Mouse (Mus musculus): Measurements from ENCODE around the gene Sap30bp. TPM values are rescaled to one million over a fixed set of nuclear protein-coding genes. Genes with fewer than 3 reads are reported as not detected.

Gene Sap30bp
- polyA plus RNA-seq, 1 experiment from 2014 or later = 35.8 TPM

DNA sequence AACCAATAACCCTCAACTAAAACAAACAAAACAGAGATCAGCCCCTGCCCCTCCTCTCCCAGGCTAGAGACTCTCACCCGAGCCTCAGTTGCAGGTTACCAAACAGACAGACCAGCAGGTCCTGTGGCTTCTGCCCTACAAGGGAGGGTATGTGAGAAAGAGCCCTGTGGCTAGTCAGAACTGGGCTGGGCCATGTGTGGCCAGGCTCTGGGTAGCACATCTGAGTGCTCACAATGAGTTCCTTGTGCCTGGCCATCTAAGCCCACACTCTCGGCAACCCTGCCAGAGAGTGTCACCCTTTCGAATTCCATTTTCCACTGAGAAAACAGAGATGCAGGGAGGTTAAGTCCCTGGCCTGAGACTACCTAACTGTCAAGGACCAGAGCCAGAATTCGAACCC lies 59.0 kb downstream of the Sap30bp start:
- 63% methylated on average over 4 of the region's 4 CpGs for WGBS
- no peak for ATAC-seq (ENCODE audit: insufficient number of reproducible peaks, insufficient read depth, low FRiP score, low read depth)

GRCm38 (mm10) chr11:115995256-115995655 lies 62.2 kb downstream of the Sap30bp start:
- Histone ChIP-seq H3K4me2 (replicated peaks; ENCODE audit: low read depth, low read length) (no peak overlapping the region), H3K4me1 (ENCODE audit: control insufficient read depth, insufficient read depth, low read length) (no peaks in the 10 kb centered on the region), H3K9ac (replicated peaks; ENCODE audit: low read depth, low read length) (no peak overlapping the region), H3K4me3 (ENCODE audit: low read depth, low read length) (no peak overlapping the region), H3K36me3 (ENCODE audit: control insufficient read depth, insufficient read depth, low read length) (no peaks in the 10 kb centered on the region), H3K9me3 (ENCODE audit: control insufficient read depth, low read depth, low read length) (no peaks in the 10 kb centered on the region), H3K27ac (ENCODE audit: low read length) (no peak overlapping the region), H3K27me3 (ENCODE audit: control insufficient read depth, insufficient read depth, low read length) (no peaks in the 10 kb centered on the region)
- WGBS = 89% methylated on average over 3 of the region's 3 CpGs
- no peak for ATAC-seq (ENCODE audit: insufficient number of reproducible peaks, insufficient read depth, low FRiP score, low read depth)

More for the DNA sequence above, 59.0 kb downstream of the Sap30bp start:
- H3K27me3 ChIP-seq (ENCODE audit: control insufficient read depth, insufficient read depth, low read length) = no peaks in the 10 kb centered on the region
- H3K4me1 ChIP-seq (ENCODE audit: control insufficient read depth, insufficient read depth, low read length) = no peaks in the 10 kb centered on the region
- H3K36me3 ChIP-seq (ENCODE audit: control insufficient read depth, insufficient read depth, low read length) = no peaks in the 10 kb centered on the region
- H3K9me3 ChIP-seq (ENCODE audit: control insufficient read depth, low read depth, low read length) = no peaks in the 10 kb centered on the region
- H3K9ac ChIP-seq (replicated peaks; ENCODE audit: low read depth, low read length) = no peak overlapping the region
- no peak overlapping the region for H3K27ac ChIP-seq (ENCODE audit: low read length)
- H3K4me2 ChIP-seq (replicated peaks; ENCODE audit: low read depth, low read length) = no peak overlapping the region
- no peak overlapping the region for H3K4me3 ChIP-seq (ENCODE audit: low read depth, low read length)

- H3K9ac ChIP-seq (replicated peaks; ENCODE audit: low read depth, low read length) = no peak overlapping the region
- no peak overlapping the region for H3K4me3 ChIP-seq (ENCODE audit: low read depth, low read length)
- no peak overlapping the region for H3K4me2 ChIP-seq (replicated peaks; ENCODE audit: low read depth, low read length)
- no peaks in the 10 kb centered on the region for H3K36me3 ChIP-seq (ENCODE audit: control insufficient read depth, insufficient read depth, low read length)
- no peak for ATAC-seq (ENCODE audit: insufficient number of reproducible peaks, insufficient read depth, low FRiP score, low read depth)
- WGBS = 77% methylated on average over 4 of the region's 4 CpGs
- no peaks in the 10 kb centered on the region for H3K9me3 ChIP-seq (ENCODE audit: control insufficient read depth, low read depth, low read length)
- no peaks in the 10 kb centered on the region for H3K4me1 ChIP-seq (ENCODE audit: control insufficient read depth, insufficient read depth, low read length)
- no peak overlapping the region for H3K27ac ChIP-seq (ENCODE audit: low read length)
- H3K27me3 ChIP-seq (ENCODE audit: control insufficient read depth, insufficient read depth, low read length) = no peaks in the 10 kb centered on the region
These were observed 64.0 kb downstream of the Sap30bp start for GRCm38 (mm10) chr11:115997047-115997446.

DNA sequence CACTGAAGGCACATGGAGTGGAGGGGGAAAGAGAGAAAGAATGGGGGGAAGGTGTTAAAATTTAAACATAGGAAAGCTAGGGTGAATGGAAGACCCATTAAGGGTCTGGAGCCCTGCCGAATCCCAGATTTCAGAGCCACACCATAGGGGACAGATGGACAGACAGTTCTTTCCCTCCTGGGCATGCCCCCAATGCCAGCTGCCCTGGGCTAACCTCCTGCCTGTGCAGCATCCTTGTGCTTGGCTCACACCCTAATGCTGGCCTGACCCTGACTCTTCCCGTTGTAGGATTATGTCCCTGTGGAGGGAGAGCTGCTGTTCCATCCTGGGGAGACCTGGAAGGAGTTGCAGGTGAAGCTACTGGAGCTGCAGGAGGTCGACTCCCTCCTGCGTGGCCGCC lies 64.6 kb downstream of the Sap30bp start:
- H3K27me3 ChIP-seq (ENCODE audit: control insufficient read depth, insufficient read depth, low read length) = no peaks in the 10 kb centered on the region
- WGBS = 59% methylated on average over 5 of the region's 5 CpGs
- no peak overlapping the region for H3K9ac ChIP-seq (replicated peaks; ENCODE audit: low read depth, low read length)
- no peak for ATAC-seq (ENCODE audit: insufficient number of reproducible peaks, insufficient read depth, low FRiP score, low read depth)
- no peak overlapping the region for H3K4me2 ChIP-seq (replicated peaks; ENCODE audit: low read depth, low read length)
- no peaks in the 10 kb centered on the region for H3K36me3 ChIP-seq (ENCODE audit: control insufficient read depth, insufficient read depth, low read length)
- H3K4me1 ChIP-seq (ENCODE audit: control insufficient read depth, insufficient read depth, low read length) = no peaks in the 10 kb centered on the region
- no peak overlapping the region for H3K4me3 ChIP-seq (ENCODE audit: low read depth, low read length)
- H3K27ac ChIP-seq (ENCODE audit: low read length) = no peak overlapping the region
- H3K9me3 ChIP-seq (ENCODE audit: control insufficient read depth, low read depth, low read length) = no peaks in the 10 kb centered on the region

DNA sequence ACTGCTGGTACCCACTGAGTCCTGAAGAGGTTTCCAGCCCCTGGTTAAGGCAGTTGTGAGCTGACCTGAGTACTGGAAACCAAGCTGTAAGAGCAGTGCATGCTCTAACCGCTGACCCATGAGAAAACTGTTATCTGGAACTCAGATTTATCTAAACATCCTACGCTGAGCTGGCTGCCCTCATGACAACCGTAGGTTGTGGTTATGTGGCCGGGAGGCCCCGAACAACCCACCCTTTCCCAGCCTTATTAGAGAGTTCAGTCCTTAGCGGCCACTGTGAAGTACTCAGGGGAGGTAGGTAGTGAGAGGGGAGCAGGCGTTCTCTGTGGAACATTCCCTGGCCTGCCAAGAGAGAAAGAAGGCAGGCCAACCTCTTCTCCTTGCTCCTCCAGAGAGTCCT lies 65.9 kb downstream of the Sap30bp start:
- no peaks in the 10 kb centered on the region for H3K27me3 ChIP-seq (ENCODE audit: control insufficient read depth, insufficient read depth, low read length)
- ATAC-seq (ENCODE audit: insufficient number of reproducible peaks, insufficient read depth, low FRiP score, low read depth) = no peak
- H3K36me3 ChIP-seq (ENCODE audit: control insufficient read depth, insufficient read depth, low read length) = no peaks in the 10 kb centered on the region
- no peaks in the 10 kb centered on the region for H3K4me1 ChIP-seq (ENCODE audit: control insufficient read depth, insufficient read depth, low read length)
- H3K4me2 ChIP-seq (replicated peaks; ENCODE audit: low read depth, low read length) = no peak overlapping the region
- no peak overlapping the region for H3K9ac ChIP-seq (replicated peaks; ENCODE audit: low read depth, low read length)
- no peak overlapping the region for H3K4me3 ChIP-seq (ENCODE audit: low read depth, low read length)
- H3K9me3 ChIP-seq (ENCODE audit: control insufficient read depth, low read depth, low read length) = no peaks in the 10 kb centered on the region; the same call in 1 of the 2 replicates
- H3K27ac ChIP-seq (ENCODE audit: low read length) = no peak overlapping the region
- 55% methylated on average over 7 of the region's 7 CpGs for WGBS

DNA sequence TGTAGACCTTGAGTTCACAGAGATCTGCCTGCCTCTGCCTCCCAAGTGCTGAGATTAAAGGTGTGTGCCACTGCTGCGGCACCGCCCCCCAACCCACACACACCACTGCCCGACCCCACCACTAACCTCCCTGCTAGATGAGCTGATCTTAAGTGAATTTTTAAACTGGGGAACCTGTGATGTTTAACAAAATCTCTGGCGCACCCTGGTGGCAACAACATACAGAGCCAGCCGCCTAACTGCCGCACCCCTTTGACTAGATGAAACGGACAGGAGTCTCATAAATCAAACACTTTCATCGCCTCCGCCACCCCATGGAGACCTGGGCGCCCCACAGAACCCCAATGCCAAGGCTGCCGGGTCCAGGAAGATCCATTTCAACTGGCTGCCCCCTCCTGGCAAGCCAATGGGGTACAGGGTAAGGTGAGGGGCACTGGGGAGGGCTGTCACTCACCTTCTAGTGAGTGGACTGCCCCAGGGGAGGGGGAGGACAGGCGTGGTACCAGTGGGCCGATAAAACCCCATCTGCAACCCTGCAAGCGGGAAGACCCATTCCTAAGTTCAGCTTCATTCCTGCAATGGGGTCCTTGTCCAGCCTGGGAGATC lies 66.6 kb downstream of the Sap30bp start:
- no peaks in the 10 kb centered on the region; the same call in 1 of the 2 replicates for H3K9me3 ChIP-seq (ENCODE audit: control insufficient read depth, low read depth, low read length)
- no peaks in the 10 kb centered on the region for H3K4me1 ChIP-seq (ENCODE audit: control insufficient read depth, insufficient read depth, low read length)
- no peak overlapping the region for H3K9ac ChIP-seq (replicated peaks; ENCODE audit: low read depth, low read length)
- no peak for ATAC-seq (ENCODE audit: insufficient number of reproducible peaks, insufficient read depth, low FRiP score, low read depth)
- no peak overlapping the region for H3K4me3 ChIP-seq (ENCODE audit: low read depth, low read length)
- 16% methylated on average over 14 of the region's 14 CpGs for WGBS
- H3K27me3 ChIP-seq (ENCODE audit: control insufficient read depth, insufficient read depth, low read length) = no peaks in the 10 kb centered on the region
- H3K36me3 ChIP-seq (ENCODE audit: control insufficient read depth, insufficient read depth, low read length) = no peaks in the 10 kb centered on the region
- H3K27ac ChIP-seq (ENCODE audit: low read length) = no peak overlapping the region
- no peak overlapping the region for H3K4me2 ChIP-seq (replicated peaks; ENCODE audit: low read depth, low read length)

GRCm38 (mm10) chr11:116000607-116001006 lies 67.5 kb downstream of the Sap30bp start:
- WGBS = 55% methylated on average over 10 of the region's 10 CpGs
- ATAC-seq (ENCODE audit: insufficient number of reproducible peaks, insufficient read depth, low FRiP score, low read depth) = no peak
- Histone ChIP-seq H3K36me3 (ENCODE audit: control insufficient read depth, insufficient read depth, low read length) (no peaks in the 10 kb centered on the region), H3K9ac (replicated peaks; ENCODE audit: low read depth, low read length) (no peak overlapping the region), H3K27ac (ENCODE audit: low read length) (no peak overlapping the region), H3K27me3 (ENCODE audit: control insufficient read depth, insufficient read depth, low read length) (no peaks in the 10 kb centered on the region), H3K9me3 (ENCODE audit: control insufficient read depth, low read depth, low read length) (no peaks in the 10 kb centered on the region; the same call in 1 of the 2 replicates), H3K4me1 (ENCODE audit: control insufficient read depth, insufficient read depth, low read length) (0 out of 2 replicates have a peak, but pooled peaks cover 5% of the 10 kb centered on the region), H3K4me2 (replicated peaks; ENCODE audit: low read depth, low read length) (no peak overlapping the region), H3K4me3 (ENCODE audit: low read depth, low read length) (no peak overlapping the region)

GRCm38 (mm10) chr11:116001725-116002124 lies 68.6 kb downstream of the Sap30bp start:
- Histone ChIP-seq H3K27me3 (ENCODE audit: control insufficient read depth, insufficient read depth, low read length) (no peaks in the 10 kb centered on the region), H3K4me2 (replicated peaks; ENCODE audit: low read depth, low read length) (no peak overlapping the region), H3K4me3 (ENCODE audit: low read depth, low read length) (no peak overlapping the region), H3K9me3 (ENCODE audit: control insufficient read depth, low read depth, low read length) (no peaks in the 10 kb centered on the region; the same call in 1 of the 2 replicates), H3K36me3 (ENCODE audit: control insufficient read depth, insufficient read depth, low read length) (no peaks in the 10 kb centered on the region; the same call in 1 of the 2 replicates), H3K27ac (ENCODE audit: low read length) (no peak overlapping the region), H3K9ac (replicated peaks; ENCODE audit: low read depth, low read length) (no peak overlapping the region), H3K4me1 (ENCODE audit: control insufficient read depth, insufficient read depth, low read length) (0 out of 2 replicates have a peak, but pooled peaks cover 5% of the 10 kb centered on the region)
- WGBS = 75% methylated on average over 6 of the region's 6 CpGs
- no peak for ATAC-seq (ENCODE audit: insufficient number of reproducible peaks, insufficient read depth, low FRiP score, low read depth)

DNA sequence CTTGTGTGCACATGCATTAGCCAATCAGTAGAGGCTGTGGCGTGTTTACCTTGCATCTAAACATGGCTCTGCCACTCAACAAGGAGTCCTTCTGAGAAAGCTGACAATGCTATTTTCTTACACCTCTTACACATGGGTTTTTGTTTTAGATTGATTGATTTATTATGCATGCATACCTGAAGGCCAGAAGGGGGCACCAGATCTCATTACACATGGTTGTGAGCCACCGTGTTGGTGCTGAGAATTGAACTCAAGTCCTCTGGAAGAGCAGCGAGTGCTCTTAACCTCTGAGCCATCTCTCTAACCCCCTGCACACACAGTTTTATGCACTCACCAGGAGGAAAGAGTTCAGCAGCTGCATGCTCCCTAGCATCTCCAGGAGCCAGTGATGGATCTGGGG lies 69.8 kb downstream of the Sap30bp start:
- H3K4me2 ChIP-seq (replicated peaks; ENCODE audit: low read depth, low read length) = no peak overlapping the region
- ATAC-seq (ENCODE audit: insufficient number of reproducible peaks, insufficient read depth, low FRiP score, low read depth) = no peak
- H3K9ac ChIP-seq (replicated peaks; ENCODE audit: low read depth, low read length) = no peak overlapping the region
- 84% methylated on average over 3 of the region's 3 CpGs for WGBS
- H3K27ac ChIP-seq (ENCODE audit: low read length) = no peak overlapping the region
- peaks cover 11% of the 10 kb centered on the region; the same call in 1 of the 2 replicates for H3K36me3 ChIP-seq (ENCODE audit: control insufficient read depth, insufficient read depth, low read length)
- H3K27me3 ChIP-seq (ENCODE audit: control insufficient read depth, insufficient read depth, low read length) = no peaks in the 10 kb centered on the region
- H3K4me1 ChIP-seq (ENCODE audit: control insufficient read depth, insufficient read depth, low read length) = 0 out of 2 replicates have a peak, but pooled peaks cover 5% of the 10 kb centered on the region
- no peak overlapping the region for H3K4me3 ChIP-seq (ENCODE audit: low read depth, low read length)
- no peaks in the 10 kb centered on the region; the same call in 1 of the 2 replicates for H3K9me3 ChIP-seq (ENCODE audit: control insufficient read depth, low read depth, low read length)

All from stomach, embryonic 14.5 days (tissue).